Mouse (Mus musculus) cerebellum, postnatal 36 days (tissue): ENCODE data around the gene Avpr1b.

Experiments used
- DNase-seq, 2 experiments: peaks; one replicate each; pipeline ENCODE4 v3.0.0; 2021 to 2022; ENCODE audit warnings: mixed read lengths in 2 of 2

The Avpr1b gene

DNA sequence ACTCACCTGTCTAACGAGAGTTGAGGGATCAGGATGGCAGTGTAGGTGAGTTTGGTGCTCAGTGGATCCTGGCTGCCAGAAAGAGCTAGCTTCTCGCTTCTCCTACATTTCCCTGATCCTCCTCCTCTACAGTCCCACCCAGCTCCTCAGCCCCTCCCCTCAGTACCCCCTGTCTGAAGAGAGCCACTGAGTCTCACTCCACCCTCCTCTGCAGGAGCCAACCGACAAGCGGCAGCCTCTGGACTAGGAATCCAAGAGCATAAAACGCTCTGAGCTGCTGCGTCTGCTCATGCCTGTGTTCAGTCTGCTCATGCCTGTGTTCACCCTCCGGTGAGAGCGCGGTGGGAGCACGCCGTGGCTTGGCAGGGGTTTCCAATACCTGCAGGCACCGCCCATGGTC is at the start of gene Avpr1b:
Gene Avpr1b (plus strand): TSS at position 335 of the 400 bp plus-strand sequence.
- no peak for DNase-seq

DNA sequence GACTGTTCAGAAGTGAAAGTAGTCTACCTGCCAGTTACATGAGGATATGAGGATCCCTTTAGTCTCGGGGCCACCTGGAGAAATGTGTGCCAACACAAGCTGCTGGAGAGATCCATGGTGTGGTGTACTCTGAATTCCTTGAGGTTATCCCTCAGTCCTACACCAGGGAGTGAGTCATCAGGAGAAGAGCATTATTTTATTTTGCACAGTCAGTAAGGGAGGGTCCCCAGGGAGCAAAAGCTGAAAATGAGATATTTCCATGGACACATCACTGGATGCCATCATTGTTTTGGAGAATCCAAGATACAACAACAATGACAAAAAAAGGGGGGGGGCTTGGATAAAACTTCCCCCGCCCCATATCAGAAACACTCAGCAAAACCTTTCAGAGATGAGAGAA is 47.1 kb upstream of the Avpr1b start:
- DNase-seq = no peak

DNA sequence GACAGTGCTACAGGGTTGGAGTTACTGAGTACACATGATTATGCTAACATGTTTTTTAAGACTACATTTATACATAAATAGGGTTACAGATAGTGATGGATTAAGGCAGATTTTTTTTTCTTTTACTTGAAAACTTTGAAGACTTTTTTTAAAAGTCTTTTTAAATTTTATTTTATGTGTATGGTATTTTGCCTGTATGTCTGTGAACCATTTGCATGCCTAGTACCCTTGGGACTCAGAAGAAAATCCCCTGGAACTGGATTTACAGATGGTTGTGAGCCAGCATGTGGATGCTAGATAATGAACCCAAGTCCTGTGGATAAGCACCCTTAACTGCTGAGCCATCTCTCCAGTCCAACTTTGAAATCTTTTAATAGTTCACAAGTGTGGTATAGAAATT is 45.6 kb upstream of the Avpr1b start:
- no peak for DNase-seq

DNA sequence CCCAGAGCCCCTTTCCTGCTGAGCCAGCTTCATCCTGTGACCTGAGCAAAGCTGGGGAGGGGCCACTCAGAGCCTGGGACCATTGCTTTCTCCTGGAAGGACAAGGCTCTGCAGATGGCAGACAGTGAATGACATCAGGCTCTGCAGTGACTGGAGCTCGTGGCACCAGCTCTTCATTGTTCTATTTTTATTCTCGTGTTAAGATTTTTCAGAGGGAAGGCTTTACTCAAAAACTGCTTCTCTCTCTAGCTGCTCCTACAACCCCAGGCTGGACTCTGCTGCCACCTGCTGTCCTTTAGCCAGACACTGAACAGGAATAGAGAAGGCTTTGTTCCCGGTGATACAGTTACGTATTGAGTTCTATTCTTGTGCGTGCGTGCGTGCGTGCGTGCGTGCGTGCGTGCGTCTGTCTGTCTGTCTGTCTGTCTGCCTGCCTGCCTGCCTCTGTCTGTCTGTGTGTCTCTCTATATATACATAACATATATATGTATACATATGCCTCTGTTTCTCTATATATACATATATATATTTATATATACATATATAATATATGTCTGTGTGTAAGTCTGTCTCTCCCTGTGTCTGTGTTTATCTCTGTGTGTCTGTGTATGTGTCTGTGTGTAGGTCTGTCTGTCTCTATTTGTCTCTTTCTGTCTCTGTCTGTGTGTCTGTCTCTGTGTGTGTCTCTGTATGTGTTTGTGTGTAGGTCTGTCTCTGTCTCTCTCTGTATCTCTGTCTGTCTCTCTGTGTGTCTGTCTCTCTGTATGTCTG is 43.8 kb upstream of the Avpr1b start:
- DNase-seq = peak; percentile 84 to 89

- DNase-seq = no peak
Measured at GRCm38 (mm10) chr1:131560500-131560899, 38.5 kb upstream of the Avpr1b start.

- no peak for DNase-seq
Measured at GRCm38 (mm10) chr1:131562081-131562480, 37.0 kb upstream of the Avpr1b start.

DNA sequence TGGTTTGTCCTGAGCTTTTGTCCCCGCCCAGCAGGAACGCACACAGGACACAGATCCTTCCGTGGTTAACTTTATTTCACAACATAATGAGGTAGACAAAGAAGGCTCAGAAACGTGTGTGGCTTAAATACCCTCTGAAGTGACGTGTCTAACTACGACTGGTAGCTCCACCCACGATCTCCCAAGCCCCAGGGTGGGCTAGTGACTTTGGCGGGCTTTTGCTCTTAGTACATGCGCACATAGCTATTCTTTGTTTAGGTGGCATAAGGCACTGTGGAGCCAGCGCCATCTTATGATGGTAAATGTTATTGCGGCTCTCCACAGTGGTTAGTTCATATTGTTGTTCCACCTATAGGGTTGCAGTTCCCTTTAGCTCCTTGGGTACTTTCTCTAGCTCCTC is 33.0 kb upstream of the Avpr1b start:
- DNase-seq = peak in 1 of 2 experiments; percentile 19

- no peak for DNase-seq
Measured at GRCm38 (mm10) chr1:131569721-131570120, 29.3 kb upstream of the Avpr1b start.

GRCm38 (mm10) chr1:131570391-131570790 is 28.6 kb upstream of the Avpr1b start:
- DNase-seq = no peak

DNA sequence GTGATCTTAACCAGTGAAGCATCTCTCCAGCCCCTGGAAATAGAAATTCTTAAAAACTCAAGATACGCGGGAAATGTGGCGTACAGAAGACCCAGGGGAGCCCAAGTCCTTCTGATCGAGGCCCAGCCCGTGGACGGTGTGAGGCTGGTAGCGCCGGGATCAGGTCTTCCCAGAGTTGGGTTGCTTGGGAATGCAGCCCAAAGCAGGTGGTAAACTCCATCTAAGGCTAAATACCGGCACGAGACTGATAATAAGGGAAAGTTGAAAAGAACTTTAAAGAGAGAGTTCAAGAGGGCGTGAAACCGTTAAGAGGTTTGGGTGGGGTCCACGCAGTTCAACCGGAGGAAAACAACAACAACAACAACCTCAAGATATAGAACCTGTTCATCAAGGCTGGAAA is 25.3 kb upstream of the Avpr1b start:
- peak in 1 of 2 experiments; percentile 24 for DNase-seq

DNA sequence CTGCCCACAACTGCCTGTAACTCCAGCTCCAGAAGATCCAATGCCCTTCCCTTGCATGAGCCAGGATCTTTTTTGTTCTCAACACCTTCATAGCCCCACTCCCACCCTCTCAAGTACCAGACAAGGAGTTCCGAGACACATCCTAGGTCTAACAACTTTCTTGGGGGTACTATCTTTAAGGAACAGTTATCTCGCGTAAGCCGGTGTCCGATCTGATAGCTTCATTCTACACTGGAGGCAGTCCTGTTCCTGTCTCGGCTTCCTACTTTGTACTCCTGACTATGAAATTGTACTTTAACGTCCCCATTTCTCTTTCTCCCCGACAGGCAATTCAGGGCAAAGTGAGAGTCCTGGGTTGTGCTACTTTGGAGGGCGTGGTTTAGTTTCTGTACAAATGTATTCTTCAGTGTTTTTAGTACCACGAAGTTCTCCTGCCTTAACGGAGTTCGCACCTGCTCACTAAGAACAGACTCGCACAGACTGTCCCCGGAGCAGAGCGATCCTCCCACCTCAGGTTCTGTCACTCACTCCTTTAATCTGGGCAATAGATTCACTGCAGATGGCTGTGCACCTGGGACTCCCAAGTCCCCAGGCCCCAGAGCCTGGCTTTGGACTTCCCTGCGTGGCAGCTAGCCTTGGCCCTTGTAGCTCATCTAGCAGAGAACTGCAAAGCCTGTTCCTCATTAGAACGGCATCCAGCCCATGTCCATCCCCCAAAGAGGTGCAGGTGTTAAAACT is 19.9 kb upstream of the Avpr1b start:
- peak; percentile 20 to 39 for DNase-seq

GRCm38 (mm10) chr1:131580389-131580788 is 18.6 kb upstream of the Avpr1b start:
- DNase-seq = no peak

GRCm38 (mm10) chr1:131583598-131583997 is 15.4 kb upstream of the Avpr1b start:
- no peak for DNase-seq

- peak; percentile 9 to 16 for DNase-seq
Measured at GRCm38 (mm10) chr1:131586836-131587235, 12.2 kb upstream of the Avpr1b start.

DNA sequence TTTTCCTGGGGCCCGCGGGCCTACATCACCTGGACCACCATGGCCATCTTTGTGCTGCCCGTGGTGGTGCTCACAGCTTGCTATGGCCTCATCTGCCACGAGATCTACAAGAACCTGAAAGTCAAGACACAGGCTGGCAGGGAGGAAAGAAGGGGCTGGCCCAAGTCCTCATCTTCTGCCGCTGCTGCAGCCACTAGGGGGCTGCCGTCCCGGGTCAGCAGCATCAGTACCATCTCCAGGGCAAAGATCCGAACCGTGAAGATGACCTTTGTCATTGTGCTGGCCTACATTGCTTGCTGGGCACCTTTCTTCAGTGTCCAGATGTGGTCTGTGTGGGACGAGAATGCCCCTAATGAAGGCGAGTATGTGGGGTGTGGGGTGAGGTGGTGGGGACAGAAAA is 1.3 kb downstream of the Avpr1b start:
- DNase-seq = no peak

- no peak for DNase-seq
Measured at GRCm38 (mm10) chr1:131606719-131607118, 7.7 kb downstream of the Avpr1b start.

DNA sequence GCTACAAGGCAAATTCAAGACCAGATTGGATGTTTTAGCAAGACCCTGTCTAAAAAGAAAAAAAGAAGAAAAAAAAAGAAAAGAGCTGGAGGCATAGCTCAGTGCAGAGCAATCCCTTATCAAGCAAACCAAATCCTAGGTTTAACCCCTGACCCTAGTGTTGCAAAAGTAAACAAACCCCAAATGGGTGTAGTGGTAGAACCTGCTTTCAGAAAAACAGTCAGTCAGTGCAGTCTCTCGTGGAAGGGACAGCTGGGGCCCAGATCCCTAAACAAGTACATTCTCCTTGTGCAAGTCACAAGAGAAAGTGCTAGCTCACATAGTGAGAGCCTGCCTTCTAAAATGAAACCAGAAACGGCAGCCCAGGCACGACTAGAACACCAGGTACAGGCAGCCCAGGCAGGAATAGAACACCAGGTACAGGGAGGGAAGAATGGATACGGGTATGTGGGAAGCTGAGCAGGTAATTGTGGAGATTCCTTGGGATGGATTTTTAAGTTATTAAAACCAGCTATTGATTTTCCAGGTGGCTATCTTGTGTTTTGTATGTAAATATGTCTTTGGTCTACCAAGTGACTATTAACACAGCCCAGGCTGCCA is 13.6 kb downstream of the Avpr1b start:
- peak; percentile 9 to 14 for DNase-seq

DNA sequence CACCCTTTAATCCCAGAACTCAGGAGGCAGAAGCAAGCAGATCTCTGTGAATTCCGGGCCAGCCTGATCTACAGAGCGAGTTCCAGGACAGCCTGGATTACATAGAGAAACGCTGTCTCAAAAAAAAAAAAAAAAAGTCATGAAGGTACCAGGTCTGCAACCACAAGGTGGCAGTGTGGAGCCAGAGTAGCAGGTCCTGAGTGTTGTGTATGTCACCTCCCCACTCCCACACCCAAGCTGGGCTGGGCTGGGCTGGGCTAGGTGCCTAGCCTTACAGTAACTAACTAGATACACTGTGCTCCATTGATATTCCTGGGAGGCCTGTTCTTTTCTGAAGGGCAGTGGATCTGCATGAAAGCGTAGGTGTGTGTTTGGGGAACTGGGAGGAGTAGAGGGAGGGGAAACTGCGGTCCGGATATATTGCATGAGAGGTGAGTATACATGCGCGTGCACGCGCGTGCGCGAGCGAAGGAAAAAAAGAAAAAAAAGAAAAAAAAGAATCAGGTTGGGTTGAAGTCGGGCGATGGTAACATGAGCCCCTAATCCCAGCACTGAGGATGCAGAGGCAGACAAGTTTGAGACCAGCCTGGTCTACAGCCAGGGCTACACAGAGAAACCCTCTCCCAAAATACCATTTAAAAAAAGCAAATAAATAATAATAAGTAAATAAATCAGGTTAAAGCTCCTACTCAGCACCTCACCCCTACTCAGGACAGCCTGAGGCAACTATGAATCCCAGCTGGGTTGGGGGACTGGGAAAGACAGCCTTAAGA is 14.5 kb downstream of the Avpr1b start:
- peak; percentile 58 to 63 for DNase-seq

DNA sequence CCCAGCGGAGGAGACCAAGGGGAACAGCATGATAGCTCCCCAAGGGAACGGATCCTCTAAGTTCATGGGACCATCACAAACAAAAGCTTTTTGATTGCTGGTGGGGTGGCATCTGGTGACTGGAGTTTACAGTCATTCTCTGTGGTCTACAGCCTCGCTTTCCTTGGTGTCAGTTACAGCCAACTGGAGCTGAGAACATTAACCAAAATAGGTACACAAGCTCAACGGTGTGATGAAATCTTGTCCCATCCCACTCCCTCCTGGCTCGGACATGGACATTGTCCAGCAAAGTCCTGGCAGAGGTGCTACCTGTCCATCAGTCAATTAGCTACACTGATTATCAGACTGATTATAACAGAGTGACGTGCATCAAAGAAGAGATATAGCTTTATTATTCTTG is 15.6 kb downstream of the Avpr1b start:
- DNase-seq = no peak

DNA sequence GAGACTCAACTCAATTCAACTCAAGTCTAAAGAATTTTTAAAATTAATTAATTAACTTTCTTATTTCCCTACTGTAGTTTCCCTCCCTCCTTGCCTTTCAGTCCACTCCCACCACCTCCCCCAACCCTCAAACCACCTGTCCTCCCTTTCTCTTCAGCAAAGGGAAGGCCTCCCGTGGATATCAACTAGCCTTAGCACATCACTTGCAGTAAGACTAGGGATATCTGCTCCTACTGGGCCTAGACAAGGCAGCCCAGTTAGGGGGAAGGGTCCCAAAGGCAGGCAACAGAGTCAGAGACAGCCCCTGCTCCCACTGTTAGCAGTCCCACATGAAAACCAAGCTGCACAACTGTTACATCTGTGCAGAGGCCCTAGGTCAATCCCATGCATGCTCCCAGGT is 17.1 kb downstream of the Avpr1b start:
- no peak for DNase-seq

- DNase-seq = no peak
Measured at GRCm38 (mm10) chr1:131616546-131617220, 17.6 kb downstream of the Avpr1b start.

GRCm38 (mm10) chr1:131618576-131618975 is 19.5 kb downstream of the Avpr1b start:
- DNase-seq = no peak
